Mouse (Mus musculus) ES-Bruce4 (cell line): ENCODE data around the gene Als2cr12.

Source experiments
- CTCF ChIP-seq: IDR thresholded peaks from one replicate; pipeline ENCODE4 v1.8.1; 2011; ENCODE audit warnings: low read depth, low read length
- EP300 ChIP-seq: IDR thresholded peaks from 2 replicates; pipeline ENCODE4 v1.6.1; 2011; ENCODE audit warnings: low read depth, low read length; ENCODE audit not compliant: insufficient read depth
- POLR2A ChIP-seq: IDR thresholded peaks from one replicate; pipeline ENCODE4 v1.8.1; 2011; ENCODE audit warnings: low read length; ENCODE audit not compliant: insufficient read depth

- TF ChIP-seq EP300 (no peak), CTCF (no peak), POLR2A (no peak)
These were observed 6.4 kb downstream of the Als2cr12 start for GRCm38 (mm10) chr1:58689426-58689825.
